Comparison of ENCODE assay signal across 9 mouse cellular contexts in genomic region chr5:35510589-35510988, GRCm38 (mm10). TPM values are rescaled to one million over a fixed set of nuclear protein-coding genes. Genes with fewer than 3 reads are reported as not detected.
DNase-seq lines count a peak whose midpoint lies in the region; ATAC-seq lines count a peak whose summit lies in the region.
"Had no signal": no experiment of that assay in that cellular context is flagged by ENCODE, and none has a peak within 500 bp of the region (broad histone marks: within the 10 kb centered on the region; RNA-seq: fewer than 3 reads in every experiment).

No protein-coding gene starts in this region.

- H3K27ac ChIP-seq in hindbrain, embryonic 13.5 days, result no peak overlapping the region
- H3K27ac ChIP-seq in neural tube, embryonic 11.5 days (ENCODE audit: low read depth, low read length), result no peak overlapping the region
- H3K27ac ChIP-seq: neural tube, embryonic 12.5 days had no signal

- no peaks in the 10 kb centered on the region for H3K36me3 ChIP-seq in hindbrain, embryonic 13.5 days
- no peaks in the 10 kb centered on the region for H3K36me3 ChIP-seq in neural tube, embryonic 11.5 days (ENCODE audit: control insufficient read depth, insufficient read depth, low read length)
- H3K36me3 ChIP-seq: neural tube, embryonic 12.5 days had no signal

- WGBS in hindbrain, embryonic 13.5 days, result 24% methylated on average over 5 of the region's 5 CpGs
- WGBS in neural tube, embryonic 11.5 days, result 38% methylated on average over 5 of the region's 5 CpGs

- DNase-seq in right cerebral cortex, adult 18-20 months, result peak; percentile 34
- no peak for DNase-seq in right cerebral cortex, postnatal 36 days (ENCODE audit: low spot score in 2 of 2)
- peak; percentile 58 for DNase-seq in adrenal gland, adult 2 months
- DNase-seq in embryo, embryonic 10 days (ENCODE audit: low spot score), result peak; percentile 83
- DNase-seq in layer of hippocampus, postnatal 36 days, result peak; percentile 22 to 49
- peak; percentile 68 for DNase-seq in neural tube, embryonic 11.5 days (ENCODE audit: low spot score)

- no peaks in the 10 kb centered on the region for H3K4me1 ChIP-seq in hindbrain, embryonic 13.5 days (replicated peaks)
- H3K4me1 ChIP-seq in neural tube, embryonic 11.5 days (ENCODE audit: control insufficient read depth, insufficient read depth, low read length), result no peaks in the 10 kb centered on the region
- H3K4me1 ChIP-seq: neural tube, embryonic 12.5 days had no signal

- peak; percentile 49; the same call in 1 of the 2 replicates for ATAC-seq in hindbrain, embryonic 13.5 days (ENCODE audit: low FRiP score)
- ATAC-seq in neural tube, embryonic 11.5 days (ENCODE audit: insufficient read depth, low FRiP score, low TSS enrichment), result no peak
- ATAC-seq in megakaryocyte, adult 5-6 weeks (ENCODE audit: poor library complexity, severe bottlenecking), result no peak

- peaks cover 30% of the 10 kb centered on the region for H3K27me3 ChIP-seq in hindbrain, embryonic 13.5 days
- no peaks in the 10 kb centered on the region for H3K27me3 ChIP-seq in neural tube, embryonic 11.5 days (ENCODE audit: control insufficient read depth, insufficient read depth, low read length)

- H3K4me3 ChIP-seq in hindbrain, embryonic 13.5 days, result no peak overlapping the region
- H3K4me3 ChIP-seq in neural tube, embryonic 11.5 days (ENCODE audit: low read depth, low read length), result no peak overlapping the region
- H3K4me3 ChIP-seq: neural tube, embryonic 12.5 days had no signal

- no peak overlapping the region for H3K4me2 ChIP-seq in hindbrain, embryonic 13.5 days
- H3K4me2 ChIP-seq in neural tube, embryonic 11.5 days (ENCODE audit: low read depth), result no peak overlapping the region
- H3K4me2 ChIP-seq: neural tube, embryonic 12.5 days had no signal

- no peaks in the 10 kb centered on the region for H3K9me3 ChIP-seq in hindbrain, embryonic 13.5 days
- no peaks in the 10 kb centered on the region for H3K9me3 ChIP-seq in neural tube, embryonic 11.5 days (ENCODE audit: control insufficient read depth, low read length)
- H3K9me3 ChIP-seq: neural tube, embryonic 12.5 days had no signal

- H3K9ac ChIP-seq in hindbrain, embryonic 13.5 days, result no peak overlapping the region
- H3K9ac ChIP-seq in neural tube, embryonic 11.5 days (ENCODE audit: low read length), result no peak overlapping the region
- H3K9ac ChIP-seq: neural tube, embryonic 12.5 days had no signal

RNA-seq across cellular contexts. Expression of gene Cpz, which starts 14.9 kb away (rescaled TPM):
- total RNA-seq in adrenal gland, adult 2 months (2021), result under 1 TPM; 0.45 to 0.72 TPM
- polyA plus RNA-seq in adrenal gland, adult 2 months (2012; rRNA removed), result 5.5 and 5.7 TPM in 2 replicates
- polyA plus RNA-seq in hindbrain, embryonic 13.5 days (2015; fragmentation: Nextera tagmentation; extraction: Ambion mirVana), result 1.1 and 2.3 TPM in 2 replicates
- under 1 TPM; 0.15 TPM for total RNA-seq in layer of hippocampus, postnatal 36 days (2021)
- polyA plus RNA-seq in neural tube, embryonic 11.5 days (2014; fragmentation: Nextera tagmentation; extraction: Ambion mirVana), result 5.4 and 6.0 TPM in 2 replicates
- total RNA-seq in megakaryocyte, adult 5-6 weeks (2015), result not detected in 2 replicates
- total RNA-seq in megakaryocyte, adult 5-6 weeks (2017), result not detected in 2 replicates

Comparison
In these comparisons a context has a peak if more than half of its experiments do, and no peak if none do; other contexts are left out.
1. DNase-seq: peak in right cerebral cortex, adult 18-20 months (single experiment), adrenal gland, adult 2 months (single experiment), embryo, embryonic 10 days (single experiment), layer of hippocampus, postnatal 36 days (2 of 2) and neural tube, embryonic 11.5 days (single experiment); none in right cerebral cortex, postnatal 36 days (0 of 2).